Mouse (Mus musculus) ES-Bruce4 (cell line): Measurements from ENCODE around the gene Rpl4. TPM values are rescaled to one million over a fixed set of nuclear protein-coding genes. Genes with fewer than 3 reads are reported as not detected.
"Not testable (repeated sequence)": the region's sequence is repeated elsewhere in the genome, so short reads cannot be mapped to it uniquely, and the experiment has no call there.

Source experiments
- H3K27ac ChIP-seq: 2 replicates; pipeline ENCODE4 v1.5.1; 2012; ENCODE audit warnings: low read length, inconsistent platforms; ENCODE audit not compliant: insufficient read depth
- H3K27me3 ChIP-seq: 2 replicates; pipeline ENCODE4 v1.6.1; 2012; ENCODE audit warnings: mild to moderate bottlenecking, low read length, inconsistent platforms; ENCODE audit not compliant: control insufficient read depth, poor library complexity, insufficient read depth, severe bottlenecking
- H3K36me3 ChIP-seq: 2 replicates; pipeline ENCODE4 v1.6.1; 2012; ENCODE audit warnings: inconsistent platforms, mild to moderate bottlenecking, low read length, moderate library complexity; ENCODE audit not compliant: control insufficient read depth, poor library complexity, insufficient read depth, severe bottlenecking
- H3K4me1 ChIP-seq: one replicate; pipeline ENCODE4 v1.8.1; 2011; ENCODE audit warnings: low read length; ENCODE audit not compliant: control insufficient read depth, insufficient read depth
- H3K4me3 ChIP-seq: 2 replicates; pipeline ENCODE4 v1.5.1; 2011; ENCODE audit warnings: low read depth, mild to moderate bottlenecking, low read length
- H3K9ac ChIP-seq: 2 replicates; pipeline ENCODE4 v1.6.1; 2012; ENCODE audit warnings: low read depth, mild to moderate bottlenecking, inconsistent platforms; ENCODE audit not compliant: poor library complexity, severe bottlenecking
- H3K9me3 ChIP-seq: replicated peaks from 2 replicates; pipeline ENCODE4 v1.6.1; 2012; ENCODE audit warnings: mild to moderate bottlenecking, low read length, inconsistent platforms; ENCODE audit not compliant: control insufficient read depth, poor library complexity, insufficient read depth, severe bottlenecking
- CTCF ChIP-seq: IDR thresholded peaks from one replicate; pipeline ENCODE4 v1.8.1; 2011; ENCODE audit warnings: low read depth, low read length
- EP300 ChIP-seq: IDR thresholded peaks from 2 replicates; pipeline ENCODE4 v1.6.1; 2011; ENCODE audit warnings: low read depth, low read length; ENCODE audit not compliant: insufficient read depth
- POLR2A ChIP-seq: IDR thresholded peaks from one replicate; pipeline ENCODE4 v1.8.1; 2011; ENCODE audit warnings: low read length; ENCODE audit not compliant: insufficient read depth
- polyA plus RNA-seq: library from polyadenylated mRNA; stranded (reverse); fragments of >200 nt; gene quantifications from 2 replicates; pipeline ENCODE4 v1.2.4, GENCODE M21; 2011; ENCODE audit warnings: low read depth; ENCODE audit not compliant: missing spikeins, insufficient read depth, insufficient read length

The Rpl4 gene
- polyA plus RNA-seq, 1 experiment, result 3,163 TPM

DNA sequence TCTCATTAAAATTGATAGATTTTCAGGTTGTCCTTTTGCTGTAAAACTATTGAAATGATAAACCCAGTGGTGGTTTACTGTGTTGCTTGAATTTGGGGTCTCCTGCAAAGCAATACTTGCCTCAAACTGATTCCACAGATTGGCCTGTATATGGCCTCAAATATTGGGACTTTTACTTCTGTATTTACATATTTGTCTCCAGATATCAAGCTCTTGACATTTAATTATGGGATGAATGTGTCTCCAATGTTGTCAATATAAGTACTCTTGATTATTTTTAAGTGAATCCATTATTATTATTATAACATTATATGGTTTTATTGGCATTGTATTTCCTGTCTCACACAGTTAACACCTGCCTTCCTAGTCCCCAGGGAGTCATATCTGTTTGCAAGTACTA, 1.2 kb downstream of the Rpl4 start:
- peaks cover 45% of the 10 kb centered on the region for H3K36me3 ChIP-seq
- no peaks in the 10 kb centered on the region for H3K9me3 ChIP-seq
- peak overlapping the region; percentile 91 for H3K4me3 ChIP-seq
- H3K9ac ChIP-seq, result peak overlapping the region; percentile 97
- peak overlapping the region; percentile 69; the same call in 1 of the 2 replicates for H3K27ac ChIP-seq
- no peaks in the 10 kb centered on the region for H3K4me1 ChIP-seq
- no peaks in the 10 kb centered on the region for H3K27me3 ChIP-seq
- TF ChIP-seq EP300 (no peak), CTCF (no peak), POLR2A (no peak)

DNA sequence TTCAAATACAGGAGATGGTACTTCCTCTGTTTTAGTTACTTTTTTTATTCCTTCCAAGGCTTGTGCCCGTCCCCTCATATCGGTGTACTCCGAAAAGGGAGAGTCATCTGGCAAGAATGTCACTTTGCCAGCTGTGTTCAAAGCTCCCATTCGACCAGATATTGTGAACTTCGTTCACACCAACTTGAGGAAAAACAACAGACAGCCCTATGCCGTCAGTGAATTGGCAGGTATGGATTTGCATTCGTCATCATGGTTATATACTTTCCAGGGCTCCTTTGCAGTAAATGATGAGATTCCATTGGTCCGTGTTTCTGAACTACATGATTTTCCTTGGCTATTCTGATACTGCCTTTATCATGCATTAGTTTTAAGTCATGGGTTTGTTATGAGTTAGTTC, 1.6 kb downstream of the Rpl4 start:
- Histone ChIP-seq H3K27ac (peak overlapping the region; percentile 69), H3K4me3 (peak overlapping the region; percentile 91), H3K9ac (peak overlapping the region; percentile 97), H3K9me3 (no peaks in the 10 kb centered on the region), H3K27me3 (no peaks in the 10 kb centered on the region), H3K36me3 (peaks cover 45% of the 10 kb centered on the region), H3K4me1 (no peaks in the 10 kb centered on the region)
- TF ChIP-seq EP300, result no peak
- no peak for TF ChIP-seq POLR2A
- no peak for TF ChIP-seq CTCF

DNA sequence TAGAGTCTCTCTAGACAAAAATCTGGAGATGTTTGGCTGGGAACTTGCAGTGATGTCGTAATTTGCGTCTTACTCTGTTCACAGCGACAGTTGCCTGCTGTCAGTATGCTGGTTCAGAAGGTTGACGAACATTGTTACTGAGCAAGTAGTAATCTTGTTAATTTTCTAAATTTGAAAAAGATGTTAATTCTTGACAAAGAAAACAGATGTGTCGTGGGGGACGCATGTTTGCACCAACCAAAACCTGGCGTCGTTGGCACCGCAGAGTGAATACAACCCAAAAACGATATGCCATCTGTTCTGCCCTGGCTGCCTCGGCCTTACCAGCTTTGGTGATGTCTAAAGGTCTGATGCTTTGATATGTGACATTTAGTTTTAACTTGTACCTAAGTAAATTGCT, 2.2 kb downstream of the Rpl4 start:
- H3K36me3 ChIP-seq, result peaks cover 47% of the 10 kb centered on the region
- no peak for TF ChIP-seq CTCF
- no peak for TF ChIP-seq POLR2A
- no peak for TF ChIP-seq EP300
- peak overlapping the region; percentile 97 for H3K9ac ChIP-seq
- no peaks in the 10 kb centered on the region for H3K27me3 ChIP-seq
- peak overlapping the region; percentile 91 for H3K4me3 ChIP-seq
- H3K4me1 ChIP-seq, result no peaks in the 10 kb centered on the region
- H3K9me3 ChIP-seq, result no peaks in the 10 kb centered on the region
- H3K27ac ChIP-seq, result peak overlapping the region; percentile 69

DNA sequence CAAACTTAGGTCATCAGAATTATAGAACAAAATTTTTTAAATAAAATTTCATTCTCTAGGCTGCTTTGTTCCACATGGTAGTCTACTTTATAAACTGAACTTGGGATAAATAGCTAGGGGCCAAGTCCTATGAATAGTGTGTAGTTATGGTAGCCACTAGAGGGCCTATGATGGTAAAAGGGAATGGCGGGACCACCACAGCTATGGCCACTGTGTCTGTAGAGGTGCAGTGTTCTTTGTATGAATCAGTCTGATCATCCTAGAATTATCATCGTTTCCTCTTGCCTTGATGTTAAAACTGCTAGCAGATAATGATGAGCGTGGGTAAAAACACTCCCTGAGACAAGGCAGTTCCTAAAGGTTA, 5.4 kb downstream of the Rpl4 start:
- Histone ChIP-seq H3K27ac (peak overlapping the region; percentile 55; the same call in 1 of the 2 replicates), H3K4me3 (no peak overlapping the region), H3K9me3 (no peaks in the 10 kb centered on the region), H3K36me3 (peaks cover 69% of the 10 kb centered on the region), H3K4me1 (no peaks in the 10 kb centered on the region), H3K27me3 (no peaks in the 10 kb centered on the region), H3K9ac (no peak overlapping the region; the same call in 1 of the 2 replicates)
- no peak for TF ChIP-seq EP300
- peak; percentile 3 for TF ChIP-seq CTCF
- TF ChIP-seq POLR2A, result no peak

DNA sequence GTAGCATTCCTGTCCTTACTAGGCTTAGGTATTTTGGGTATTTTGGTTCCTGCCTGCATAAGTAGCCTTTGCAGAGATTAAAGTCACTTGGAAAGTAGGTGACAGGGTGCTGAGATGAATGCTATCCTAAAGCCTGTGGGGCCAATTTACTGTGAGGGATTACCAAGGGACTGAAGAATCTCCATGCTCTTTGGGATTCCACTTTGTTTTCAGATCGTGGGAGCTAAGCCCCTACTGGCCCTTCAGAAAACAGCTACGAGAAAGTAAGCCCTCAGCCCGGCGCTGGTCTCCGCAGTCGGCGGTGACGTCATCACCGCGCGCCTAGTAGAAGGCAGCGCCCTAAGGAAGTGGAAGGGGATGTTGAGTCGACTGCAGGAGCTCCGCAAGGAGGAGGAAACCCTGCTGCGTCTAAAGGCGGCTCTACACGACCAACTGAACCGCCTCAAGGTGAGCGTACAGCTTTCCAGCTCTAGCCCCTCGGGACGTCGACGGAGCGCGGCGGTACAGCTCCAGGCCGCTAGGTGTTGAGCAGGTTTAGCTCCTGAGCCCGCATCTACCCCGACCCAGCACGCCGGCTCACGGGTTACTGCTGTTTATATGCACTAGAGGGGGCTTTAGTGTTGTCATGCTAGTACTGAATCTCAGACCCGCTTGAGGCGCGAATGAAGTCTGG, 5.9 kb downstream of the Rpl4 start, which contains the start of gene Snapc5:
Snapc5 (plus strand) TSS at position 301 of the 673 bp plus-strand sequence.
- H3K27me3 ChIP-seq, result no peaks in the 10 kb centered on the region

DNA sequence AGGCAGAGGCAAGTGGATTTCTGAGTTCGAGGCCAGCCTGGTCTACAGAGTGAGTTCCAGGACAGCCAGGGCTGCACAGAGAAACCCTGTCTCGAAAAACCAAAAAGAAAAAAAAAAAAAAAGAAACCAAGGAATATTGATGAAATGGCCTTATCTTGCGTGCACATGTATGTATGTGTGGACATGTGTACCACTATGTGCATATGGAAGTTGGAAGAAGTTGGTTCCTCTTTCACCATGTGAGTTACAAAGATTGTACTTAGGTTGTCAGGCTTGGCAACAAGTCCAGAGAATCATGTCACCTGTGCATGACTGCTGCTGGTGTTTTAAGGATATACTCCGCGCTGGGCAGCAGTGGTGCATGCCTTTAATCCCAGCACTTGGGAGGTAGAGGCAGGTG, 10.1 kb downstream of the Rpl4 start:
- H3K36me3 ChIP-seq, result peaks cover 42% of the 10 kb centered on the region
- not testable (repeated sequence) for H3K27me3 ChIP-seq, H3K9me3 ChIP-seq, H3K4me3 ChIP-seq, H3K4me1 ChIP-seq
- H3K27ac ChIP-seq, result peak overlapping the region; percentile 97
- H3K9ac ChIP-seq, result peak overlapping the region; percentile 45; the same call in 1 of the 2 replicates

More for the DNA sequence above, 5.9 kb downstream of the Rpl4 start, which contains the start of gene Snapc5:
- Histone ChIP-seq H3K9ac (peak within 1 kb of the TSS; percentile 53), H3K4me3 (peak within 1 kb of the TSS; percentile 87), H3K4me1 (peaks cover 2% of the 10 kb centered on the region), H3K36me3 (peaks cover 69% of the 10 kb centered on the region), H3K9me3 (no peaks in the 10 kb centered on the region), H3K27ac (peak within 1 kb of the TSS; percentile 63)
- TF ChIP-seq CTCF (peak; percentile 41), POLR2A (peak; percentile 62), EP300 (no peak)
